Mouse (Mus musculus): Measurements from ENCODE around the gene Ffar1.

GRCm38 (mm10) chr7:30832261-30832660 lies 29.1 kb downstream of the Ffar1 start:
- TF ChIP-seq POLR2A (IDR thresholded peaks at IDR 0.05; ENCODE audit: borderline replicate concordance, insufficient read depth, low read length), result no peak
- no peak for TF ChIP-seq CTCF (IDR thresholded peaks at IDR 0.05; ENCODE audit: borderline replicate concordance, insufficient read depth, low read depth, low read length)
